Mouse (Mus musculus): ENCODE data around the gene Plppr4. TPM values are rescaled to one million over a fixed set of nuclear protein-coding genes. Genes with fewer than 3 reads are reported as not detected.

The Plppr4 gene
- polyA plus RNA-seq, 1 experiment from 2014 or later: 0.29 TPM

DNA sequence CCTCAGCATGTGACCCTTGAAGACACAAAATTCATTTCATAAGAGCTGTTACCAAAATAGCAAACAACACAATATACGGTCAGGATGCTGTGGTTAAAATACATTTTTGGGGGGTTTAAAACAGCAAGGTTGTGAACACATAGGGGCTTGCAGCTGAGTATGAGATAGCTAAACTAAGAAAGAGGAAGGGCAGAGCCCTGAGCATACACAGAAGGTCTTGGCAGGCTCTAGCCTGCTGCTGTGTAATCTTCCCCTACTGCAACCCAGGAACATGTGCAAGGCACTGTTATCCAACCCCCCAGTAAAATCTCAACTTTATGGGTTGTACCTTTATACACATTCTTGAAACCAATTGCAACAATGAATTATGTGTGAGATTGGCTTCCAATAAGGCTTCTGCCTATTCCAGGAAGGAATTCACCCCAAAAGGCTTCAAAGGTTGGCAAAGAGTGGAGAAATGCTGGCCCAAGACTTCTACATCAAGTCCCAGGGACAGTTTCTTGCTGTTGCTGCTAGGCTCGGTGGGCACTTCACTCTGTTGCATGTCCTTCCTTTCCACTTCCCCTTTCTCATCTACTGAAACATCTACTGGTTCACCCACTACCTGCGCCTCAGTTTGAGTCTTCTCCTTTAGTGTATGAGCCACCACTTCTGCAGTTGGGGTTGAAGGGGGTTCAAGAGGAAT is 51.6 kb downstream of the Plppr4 start:
- no peaks in the 10 kb centered on the region for H3K27me3 ChIP-seq (ENCODE audit: control insufficient read depth, insufficient read depth, low read length)
- H3K27ac ChIP-seq (ENCODE audit: low read depth, low read length): no peak overlapping the region
- no peaks in the 10 kb centered on the region for H3K36me3 ChIP-seq (ENCODE audit: control insufficient read depth, insufficient read depth, low read length)
- no peak overlapping the region for H3K4me3 ChIP-seq (ENCODE audit: low read depth, low read length)
- no peaks in the 10 kb centered on the region for H3K9me3 ChIP-seq (ENCODE audit: control insufficient read depth, low read length)
- H3K4me2 ChIP-seq (ENCODE audit: low read depth, low read length, severe bottlenecking): no peak overlapping the region
- ATAC-seq (replicated peaks; ENCODE audit: low FRiP score) (no peak), DNase-seq (ENCODE audit: low spot score) (no peak)
- 92% methylated on average over 3 of the region's 3 CpGs for WGBS
- no peak overlapping the region for H3K9ac ChIP-seq (ENCODE audit: low read length)
- H3K4me1 ChIP-seq (replicated peaks; ENCODE audit: control insufficient read depth, insufficient read depth, low read length): no peaks in the 10 kb centered on the region

DNA sequence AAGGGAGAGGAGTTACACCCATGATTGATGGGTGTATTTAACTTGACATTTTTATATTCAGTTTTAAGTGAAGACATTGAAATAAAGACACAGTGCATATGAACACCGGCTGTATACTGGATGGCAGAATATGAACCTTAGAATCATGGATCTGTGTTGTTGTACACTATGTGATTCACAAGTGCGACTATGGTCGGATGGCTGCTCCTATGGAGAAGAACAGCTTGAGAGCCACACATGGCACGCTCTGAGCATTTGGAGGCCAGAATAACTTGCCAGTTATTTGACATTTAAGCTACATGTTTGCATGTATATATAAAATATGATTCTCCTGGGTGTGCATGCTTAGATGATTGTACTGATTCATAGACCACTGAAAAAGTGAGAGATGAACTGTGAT is 53.1 kb downstream of the Plppr4 start:
- no peak overlapping the region for H3K27ac ChIP-seq (ENCODE audit: low read depth, low read length)
- no peak for ATAC-seq (replicated peaks; ENCODE audit: low FRiP score)
- H3K4me1 ChIP-seq (replicated peaks; ENCODE audit: control insufficient read depth, insufficient read depth, low read length): no peaks in the 10 kb centered on the region
- no peak for DNase-seq (ENCODE audit: low spot score)
- no peak overlapping the region for H3K9ac ChIP-seq (ENCODE audit: low read length)
- WGBS: 92% methylated on average over 4 of the region's 4 CpGs
- no peak overlapping the region for H3K4me2 ChIP-seq (ENCODE audit: low read depth, low read length, severe bottlenecking)
- H3K9me3 ChIP-seq (ENCODE audit: control insufficient read depth, low read length): no peaks in the 10 kb centered on the region
- no peaks in the 10 kb centered on the region for H3K27me3 ChIP-seq (ENCODE audit: control insufficient read depth, insufficient read depth, low read length)
- no peak overlapping the region for H3K4me3 ChIP-seq (ENCODE audit: low read depth, low read length)
- no peaks in the 10 kb centered on the region for H3K36me3 ChIP-seq (ENCODE audit: control insufficient read depth, insufficient read depth, low read length)

DNA sequence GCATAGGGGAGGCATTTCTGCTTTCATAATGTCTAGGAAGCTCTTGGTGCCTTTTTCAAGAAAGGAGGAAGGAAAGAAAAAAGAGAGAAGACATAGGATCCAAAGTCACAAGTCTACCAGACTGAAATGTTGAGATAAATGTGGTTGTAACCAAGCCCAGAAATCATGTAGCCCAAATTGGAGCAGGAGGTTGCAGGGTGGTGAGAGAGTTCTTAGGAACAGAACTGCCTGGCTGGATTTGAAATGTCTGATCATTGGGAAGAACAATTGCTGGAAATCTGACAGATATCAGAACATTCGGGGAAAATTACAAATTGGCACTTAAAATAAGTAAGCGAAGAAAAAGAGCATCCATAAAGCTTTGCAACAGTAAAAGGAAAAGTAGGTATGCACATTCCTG is 56.6 kb downstream of the Plppr4 start:
- no peak for DNase-seq (ENCODE audit: low spot score)
- H3K27me3 ChIP-seq (ENCODE audit: control insufficient read depth, insufficient read depth, low read length): no peaks in the 10 kb centered on the region
- H3K27ac ChIP-seq (ENCODE audit: low read depth, low read length): no peak overlapping the region
- no peaks in the 10 kb centered on the region for H3K4me1 ChIP-seq (replicated peaks; ENCODE audit: control insufficient read depth, insufficient read depth, low read length)
- H3K4me3 ChIP-seq (ENCODE audit: low read depth, low read length): no peak overlapping the region
- no peak for ATAC-seq (replicated peaks; ENCODE audit: low FRiP score)
- 88% methylated on average over 2 of the region's 2 CpGs for WGBS
- no peaks in the 10 kb centered on the region for H3K9me3 ChIP-seq (ENCODE audit: control insufficient read depth, low read length)
- no peak overlapping the region for H3K4me2 ChIP-seq (ENCODE audit: low read depth, low read length, severe bottlenecking)
- no peaks in the 10 kb centered on the region for H3K36me3 ChIP-seq (ENCODE audit: control insufficient read depth, insufficient read depth, low read length)
- no peak overlapping the region for H3K9ac ChIP-seq (ENCODE audit: low read length)

DNA sequence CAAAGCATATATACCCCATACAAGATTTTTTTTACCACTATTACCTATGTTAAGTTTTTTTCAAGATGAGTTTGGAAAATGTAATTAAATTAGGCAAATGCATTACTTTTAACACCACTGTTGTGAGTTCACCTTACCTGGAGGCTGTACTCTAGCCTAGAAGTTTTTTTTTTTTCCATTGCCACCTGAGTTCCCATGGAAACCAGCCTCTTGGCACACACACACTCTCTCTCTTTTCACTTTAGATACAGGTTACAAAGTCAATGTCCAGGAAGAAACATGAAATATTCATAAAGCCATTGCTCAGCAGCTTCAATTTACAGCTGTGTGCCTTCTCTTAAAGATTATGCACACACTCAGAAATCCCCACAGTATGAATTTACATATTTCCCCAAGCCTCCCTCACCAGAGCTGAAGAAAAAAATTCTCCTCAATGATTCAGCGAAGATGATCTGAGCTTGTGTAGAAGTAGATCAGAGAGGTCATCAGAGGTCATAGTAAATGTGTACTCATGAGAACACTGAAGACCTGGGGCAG is 59.9 kb downstream of the Plppr4 start:
- Histone ChIP-seq H3K27me3 (ENCODE audit: control insufficient read depth, insufficient read depth, low read length) (no peaks in the 10 kb centered on the region), H3K9ac (ENCODE audit: low read length) (no peak overlapping the region), H3K27ac (ENCODE audit: low read depth, low read length) (no peak overlapping the region), H3K4me3 (ENCODE audit: low read depth, low read length) (no peak overlapping the region), H3K4me1 (replicated peaks; ENCODE audit: control insufficient read depth, insufficient read depth, low read length) (no peaks in the 10 kb centered on the region), H3K4me2 (ENCODE audit: low read depth, low read length, severe bottlenecking) (no peak overlapping the region), H3K9me3 (ENCODE audit: control insufficient read depth, low read length) (no peaks in the 10 kb centered on the region), H3K36me3 (ENCODE audit: control insufficient read depth, insufficient read depth, low read length) (no peaks in the 10 kb centered on the region)
- WGBS: 81% methylated on average over 1 of the region's 1 CpGs
- no peak for ATAC-seq (replicated peaks; ENCODE audit: low FRiP score)
- no peak for DNase-seq (ENCODE audit: low spot score)

DNA sequence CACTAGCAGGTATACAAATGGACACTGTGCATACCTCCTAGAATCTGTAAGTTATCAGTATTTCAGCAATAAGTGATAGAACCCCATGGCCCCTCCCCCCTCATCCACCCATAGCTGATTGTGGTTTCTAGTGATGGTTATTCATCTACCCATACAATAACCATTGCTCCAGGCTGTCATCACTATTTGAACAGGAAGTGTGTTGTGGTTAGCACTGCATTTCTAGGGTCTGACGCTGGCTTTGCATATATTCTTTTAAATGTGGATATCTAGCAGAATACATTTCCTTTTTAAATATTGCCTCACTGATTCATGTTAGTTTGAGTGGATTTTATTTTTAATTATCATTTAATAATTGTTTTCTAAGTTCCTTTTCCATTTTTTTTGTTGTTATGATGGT is 62.9 kb downstream of the Plppr4 start:
- H3K27ac ChIP-seq (ENCODE audit: low read depth, low read length): no peak overlapping the region
- H3K27me3 ChIP-seq (ENCODE audit: control insufficient read depth, insufficient read depth, low read length): no peaks in the 10 kb centered on the region
- 86% methylated on average over 1 of the region's 1 CpGs for WGBS
- H3K9me3 ChIP-seq (ENCODE audit: control insufficient read depth, low read length): no peaks in the 10 kb centered on the region
- no peak overlapping the region for H3K4me3 ChIP-seq (ENCODE audit: low read depth, low read length)
- H3K4me2 ChIP-seq (ENCODE audit: low read depth, low read length, severe bottlenecking): no peak overlapping the region
- no peaks in the 10 kb centered on the region for H3K36me3 ChIP-seq (ENCODE audit: control insufficient read depth, insufficient read depth, low read length)
- no peak overlapping the region for H3K9ac ChIP-seq (ENCODE audit: low read length)
- DNase-seq (ENCODE audit: low spot score): no peak
- H3K4me1 ChIP-seq (replicated peaks; ENCODE audit: control insufficient read depth, insufficient read depth, low read length): no peaks in the 10 kb centered on the region
- ATAC-seq (replicated peaks; ENCODE audit: low FRiP score): no peak

DNA sequence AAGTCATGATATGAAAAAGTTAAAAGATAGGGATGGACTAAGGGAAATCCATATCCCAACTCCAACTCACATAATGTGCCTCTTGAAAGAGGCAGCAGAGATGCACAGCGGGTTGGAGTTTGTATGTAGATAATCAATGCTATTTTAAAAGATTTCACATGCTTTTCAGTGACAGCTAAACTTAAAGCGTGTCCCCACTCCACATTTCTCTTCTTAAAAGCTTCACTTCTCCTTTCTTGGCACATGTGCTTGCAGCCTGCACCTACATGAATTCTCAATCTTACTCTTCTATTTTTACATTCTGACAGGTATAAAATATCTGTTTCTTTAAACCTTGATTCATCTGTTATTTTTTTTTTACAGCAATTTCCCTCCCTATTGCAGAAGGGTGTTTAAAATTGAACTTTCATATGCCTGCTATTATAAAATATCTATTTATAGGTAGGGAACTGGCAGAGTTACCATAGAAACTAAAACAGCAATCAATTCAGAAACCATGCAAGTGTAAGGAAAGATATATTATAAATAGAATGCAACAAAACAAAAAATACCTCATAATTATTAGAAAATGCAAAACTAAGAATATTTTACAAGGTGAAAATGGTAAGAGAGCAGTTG is 66.3 kb downstream of the Plppr4 start:
- H3K4me2 ChIP-seq (ENCODE audit: low read depth, low read length, severe bottlenecking): no peak overlapping the region
- H3K36me3 ChIP-seq (ENCODE audit: control insufficient read depth, insufficient read depth, low read length): no peaks in the 10 kb centered on the region
- no peaks in the 10 kb centered on the region for H3K27me3 ChIP-seq (ENCODE audit: control insufficient read depth, insufficient read depth, low read length)
- no peak overlapping the region for H3K4me3 ChIP-seq (ENCODE audit: low read depth, low read length)
- H3K27ac ChIP-seq (ENCODE audit: low read depth, low read length): no peak overlapping the region
- DNase-seq (ENCODE audit: low spot score): no peak
- WGBS: 89% methylated on average over 2 of the region's 2 CpGs
- no peaks in the 10 kb centered on the region for H3K9me3 ChIP-seq (ENCODE audit: control insufficient read depth, low read length)
- no peaks in the 10 kb centered on the region for H3K4me1 ChIP-seq (replicated peaks; ENCODE audit: control insufficient read depth, insufficient read depth, low read length)
- ATAC-seq (replicated peaks; ENCODE audit: low FRiP score): no peak
- no peak overlapping the region for H3K9ac ChIP-seq (ENCODE audit: low read length)

Small RNA genes within 50 kb of the gene (microRNA-seq; reads per million reads assigned to microRNA genes)
- not detected for gene Gm22408 (ENCODE audit: insufficient number of aligned reads)

Other genes with a start within 250 kb of the Plppr4 start
- 0.09 and 0.29 TPM in 2 replicates for gene Plppr5, start 214.0 kb upstream of the Plppr4 start, polyA plus RNA-seq (2014; fragmentation: Nextera tagmentation; extraction: Ambion mirVana)

Measured in forebrain, embryonic 11.5 days (tissue).